Mouse (Mus musculus): Measurements from ENCODE around the gene Gm5941. TPM values are rescaled to one million over a fixed set of nuclear protein-coding genes. Genes with fewer than 3 reads are reported as not detected.

The Gm5941 gene
- polyA plus RNA-seq (2012; rRNA removed; ENCODE audit: low replicate concordance), result not detected in 2 replicates

GRCm38 (mm10) chrX:92489649-92490048, at the start of gene Gm5941:
TSS of gene Gm5941 (plus strand) at chrX:92489949.

Other genes with a start within 250 kb of the Gm5941 start
- not detected in 2 replicates for gene Mageb18, start 109.6 kb downstream of the Gm5941 start, polyA plus RNA-seq (2012; rRNA removed; ENCODE audit: low replicate concordance)